In the genomic region with DNA sequence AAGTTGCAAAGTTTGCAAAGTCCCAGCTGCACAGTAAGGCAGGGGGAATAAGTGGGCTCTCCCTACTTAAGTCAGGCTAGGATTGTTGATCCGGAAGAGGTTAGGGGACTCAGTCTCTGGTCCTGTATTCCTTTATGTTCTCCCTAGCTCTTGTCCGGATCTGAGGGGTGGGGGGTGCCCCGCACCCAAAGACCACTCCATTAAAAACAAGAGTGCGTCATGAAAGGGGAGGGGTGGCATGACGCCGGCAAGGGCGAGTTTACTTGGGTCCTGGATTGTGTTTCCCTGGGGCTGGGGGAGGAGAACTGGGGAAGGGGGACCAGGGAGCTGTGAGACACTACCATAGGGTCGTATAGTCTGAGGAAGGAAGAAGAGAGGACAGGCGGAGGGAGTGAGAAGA, we compare ENCODE assay signal across 16 mouse cellular contexts. TPM values are rescaled to one million over a fixed set of nuclear protein-coding genes. Genes with fewer than 3 reads are reported as not detected.
DNase-seq lines count a peak whose midpoint lies in the region; ATAC-seq and TF ChIP-seq lines count a peak whose summit lies in the region.
"Had no signal": no experiment of that assay in that cellular context is flagged by ENCODE, and none has a peak within 500 bp of the region (broad histone marks: within the 10 kb centered on the region; RNA-seq: fewer than 3 reads in every experiment).

No protein-coding gene starts in this region.

- ATAC-seq in heart, embryonic 16.5 days (replicated peaks; ENCODE audit: extremely low read depth, insufficient read depth, low FRiP score), result no peak
- no peak for ATAC-seq in heart, embryonic 12.5 days (ENCODE audit: insufficient number of reproducible peaks, low FRiP score)
- no peak for ATAC-seq in lung, postnatal 0 days
- no peak for ATAC-seq in liver, embryonic 13.5 days (ENCODE audit: low read depth)
- ATAC-seq in erythroblast, adult 5-6 weeks (replicated peaks; ENCODE audit: low FRiP score, poor library complexity, severe bottlenecking), result no peak
- ATAC-seq: Patski had no signal

- H3K4me2 ChIP-seq in heart, embryonic 16.5 days (ENCODE audit: low read depth, low read length), result no peak overlapping the region; the same call in 1 of the 2 replicates
- no peak overlapping the region for H3K4me2 ChIP-seq in heart, embryonic 12.5 days
- peak overlapping the region; percentile 61 for H3K4me2 ChIP-seq in lung, postnatal 0 days (replicated peaks; ENCODE audit: low read depth, low read length)
- H3K4me2 ChIP-seq in liver, embryonic 13.5 days, result 0 out of 2 replicates have a peak overlapping the region, but pooled peaks have one; percentile 41

- peaks cover 95% of the 10 kb centered on the region for H3K27me3 ChIP-seq in heart, embryonic 16.5 days (ENCODE audit: control insufficient read depth, insufficient read depth, low read length)
- peaks cover 98% of the 10 kb centered on the region for H3K27me3 ChIP-seq in heart, embryonic 12.5 days (replicated peaks)
- peaks cover 63% of the 10 kb centered on the region for H3K27me3 ChIP-seq in lung, postnatal 0 days (replicated peaks; ENCODE audit: insufficient read depth, low read length)
- peaks cover 100% of the 10 kb centered on the region for H3K27me3 ChIP-seq in liver, embryonic 13.5 days
- H3K27me3 ChIP-seq: Patski had no signal

- peak overlapping the region; percentile 34; the same call in 1 of the 2 replicates for H3K4me3 ChIP-seq in heart, embryonic 16.5 days (ENCODE audit: low read length)
- H3K4me3 ChIP-seq in heart, embryonic 12.5 days, result no peak overlapping the region
- peak overlapping the region; percentile 46 for H3K4me3 ChIP-seq in lung, postnatal 0 days (ENCODE audit: low read depth, low read length)
- no peak overlapping the region for H3K4me3 ChIP-seq in liver, embryonic 13.5 days (replicated peaks)

- no peaks in the 10 kb centered on the region for H3K36me3 ChIP-seq in heart, embryonic 16.5 days (ENCODE audit: control insufficient read depth, insufficient read depth)
- no peaks in the 10 kb centered on the region for H3K36me3 ChIP-seq in heart, embryonic 12.5 days
- H3K36me3 ChIP-seq in lung, postnatal 0 days (ENCODE audit: insufficient read depth, low read length), result no peaks in the 10 kb centered on the region
- H3K36me3 ChIP-seq in liver, embryonic 13.5 days, result no peaks in the 10 kb centered on the region
- H3K36me3 ChIP-seq: embryonic facial prominence, embryonic 13.5 days; liver, embryonic 15.5 days had no signal

- DNase-seq in lung, postnatal 0 days (ENCODE audit: low spot score), result no peak
- no peak for DNase-seq in lung, postnatal 4 days
- no peak for DNase-seq in liver, embryonic 13.5 days
- no peak for DNase-seq in testis, postnatal 14 days (ENCODE audit: low spot score)
- DNase-seq in adrenal gland, postnatal 4 days (ENCODE audit: low spot score in 2 of 2), result no peak
- DNase-seq: adrenal gland, postnatal 10 days; cerebellum, adult 18-20 months had no signal

- WGBS in heart, embryonic 16.5 days, result 2% methylated on average over 9 of the region's 9 CpGs
- under 1% methylated on average over 9 of the region's 9 CpGs for WGBS in heart, embryonic 12.5 days
- WGBS in lung, postnatal 0 days, result 0% methylated on average over 9 of the region's 9 CpGs
- WGBS in liver, embryonic 13.5 days (ENCODE audit: insufficient replicate concordance), result 2% methylated on average over 9 of the region's 9 CpGs

- H3K27ac ChIP-seq in heart, embryonic 16.5 days (ENCODE audit: low read length), result no peak overlapping the region
- no peak overlapping the region for H3K27ac ChIP-seq in heart, embryonic 12.5 days (ENCODE audit: poor library complexity, severe bottlenecking)
- 0 out of 2 replicates have a peak overlapping the region, but pooled peaks have one; percentile 15 for H3K27ac ChIP-seq in lung, postnatal 0 days (ENCODE audit: low read length)
- no peak overlapping the region for H3K27ac ChIP-seq in liver, embryonic 13.5 days
- H3K27ac ChIP-seq: embryonic facial prominence, embryonic 13.5 days; liver, embryonic 15.5 days had no signal

- no peak for TF ChIP-seq CTCF in lung, postnatal 0 days (IDR thresholded peaks at IDR 0.05)

- H3K9me3 ChIP-seq in heart, embryonic 16.5 days (replicated peaks; ENCODE audit: control insufficient read depth, low read length), result no peaks in the 10 kb centered on the region
- no peaks in the 10 kb centered on the region for H3K9me3 ChIP-seq in heart, embryonic 12.5 days (replicated peaks)
- no peaks in the 10 kb centered on the region for H3K9me3 ChIP-seq in lung, postnatal 0 days (ENCODE audit: low read length)
- no peaks in the 10 kb centered on the region for H3K9me3 ChIP-seq in liver, embryonic 13.5 days (replicated peaks)
- H3K9me3 ChIP-seq: embryonic facial prominence, embryonic 13.5 days; liver, embryonic 15.5 days had no signal

- no peak overlapping the region for H3K9ac ChIP-seq in heart, embryonic 16.5 days (ENCODE audit: low read length)
- no peak overlapping the region for H3K9ac ChIP-seq in heart, embryonic 12.5 days
- 0 out of 2 replicates have a peak overlapping the region, but pooled peaks have one; percentile 45 for H3K9ac ChIP-seq in lung, postnatal 0 days (replicated peaks; ENCODE audit: low read depth)
- no peak overlapping the region for H3K9ac ChIP-seq in liver, embryonic 13.5 days
- H3K9ac ChIP-seq: embryonic facial prominence, embryonic 13.5 days; liver, embryonic 15.5 days had no signal

- H3K4me1 ChIP-seq in heart, embryonic 16.5 days (ENCODE audit: control insufficient read depth, insufficient read depth, low read length), result no peaks in the 10 kb centered on the region
- H3K4me1 ChIP-seq in heart, embryonic 12.5 days (replicated peaks), result peaks cover 20% of the 10 kb centered on the region
- H3K4me1 ChIP-seq in lung, postnatal 0 days (ENCODE audit: insufficient read depth, low read depth, low read length), result no peaks in the 10 kb centered on the region
- H3K4me1 ChIP-seq in liver, embryonic 13.5 days (replicated peaks), result peaks cover 4% of the 10 kb centered on the region; the same call in 1 of the 2 replicates
- H3K4me1 ChIP-seq: liver, embryonic 15.5 days had no signal

- no peak for TF ChIP-seq EP300 in lung, postnatal 0 days (IDR thresholded peaks at IDR 0.05)

RNA-seq across cellular contexts. Expression of a gene that starts 3.4 kb away (rescaled TPM):
- polyA plus RNA-seq in heart, embryonic 16.5 days (2015; fragmentation: Nextera tagmentation; extraction: Ambion mirVana), result 0.76 and 2.8 TPM in 2 replicates
- polyA plus RNA-seq in heart, embryonic 12.5 days (2016; fragmentation: Nextera tagmentation; extraction: Ambion mirVana), result 0.14 and 1.9 TPM in 2 replicates
- 16.8 and 17.3 TPM in 2 replicates for polyA plus RNA-seq in lung, postnatal 0 days (2015; fragmentation: Nextera tagmentation; extraction: Ambion mirVana)
- 0.44 and 0.58 TPM in 2 replicates for polyA plus RNA-seq in liver, embryonic 13.5 days (2015; fragmentation: Nextera tagmentation; extraction: Ambion mirVana)
- total RNA-seq in erythroblast, adult 5-6 weeks (2015; ENCODE audit: low replicate concordance), result not detected in 2 replicates
- total RNA-seq in erythroblast, adult 5-6 weeks (2017; ENCODE audit: low replicate concordance), result not detected in 2 replicates
- 10 to 100 TPM; 26.5 to 27.8 TPM for total RNA-seq in adrenal gland, postnatal 4 days (2021)
- total RNA-seq: layer of hippocampus, adult 8-10 months had no signal
- polyA plus RNA-seq: midbrain, postnatal 0 days had no signal

RNA-seq across cellular contexts. Expression of a gene that starts 7.5 kb away (rescaled TPM):
- 0.51 TPM in 1 of 2 replicates, not detected in the other for polyA plus RNA-seq in heart, embryonic 16.5 days (2015; fragmentation: Nextera tagmentation; extraction: Ambion mirVana)
- polyA plus RNA-seq in heart, embryonic 12.5 days (2016; fragmentation: Nextera tagmentation; extraction: Ambion mirVana), result 0.62 TPM in 1 of 2 replicates, not detected in the other
- 7.3 and 7.4 TPM in 2 replicates for polyA plus RNA-seq in lung, postnatal 0 days (2015; fragmentation: Nextera tagmentation; extraction: Ambion mirVana)
- 0.07 and 0.14 TPM in 2 replicates for polyA plus RNA-seq in liver, embryonic 13.5 days (2015; fragmentation: Nextera tagmentation; extraction: Ambion mirVana)
- not detected in 2 replicates for total RNA-seq in erythroblast, adult 5-6 weeks (2015; ENCODE audit: low replicate concordance)
- not detected in 2 replicates for total RNA-seq in erythroblast, adult 5-6 weeks (2017; ENCODE audit: low replicate concordance)
- total RNA-seq in adrenal gland, postnatal 4 days (2021), result 10 to 100 TPM; 43.6 to 47.9 TPM
- total RNA-seq: heart, postnatal 25 days; layer of hippocampus, adult 8-10 months had no signal
- polyA plus RNA-seq: midbrain, postnatal 0 days had no signal

RNA-seq across cellular contexts. Expression of a gene that starts 13.4 kb away (rescaled TPM):
- 0.31 and 0.43 TPM in 2 replicates for polyA plus RNA-seq in heart, embryonic 16.5 days (2015; fragmentation: Nextera tagmentation; extraction: Ambion mirVana)
- polyA plus RNA-seq in heart, embryonic 12.5 days (2016; fragmentation: Nextera tagmentation; extraction: Ambion mirVana), result 0.14 and 0.22 TPM in 2 replicates
- 1.3 and 1.9 TPM in 2 replicates for polyA plus RNA-seq in lung, postnatal 0 days (2015; fragmentation: Nextera tagmentation; extraction: Ambion mirVana)
- 0.16 and 0.32 TPM in 2 replicates for polyA plus RNA-seq in liver, embryonic 13.5 days (2015; fragmentation: Nextera tagmentation; extraction: Ambion mirVana)
- not detected in 2 replicates for total RNA-seq in erythroblast, adult 5-6 weeks (2015; ENCODE audit: low replicate concordance)
- total RNA-seq in erythroblast, adult 5-6 weeks (2017; ENCODE audit: low replicate concordance), result not detected in 2 replicates
- total RNA-seq in adrenal gland, postnatal 4 days (2021), result 10 to 100 TPM; 39.4 to 49.8 TPM
- total RNA-seq: heart, postnatal 25 days; layer of hippocampus, adult 8-10 months; midbrain, postnatal 0 days had no signal
- polyA plus RNA-seq: midbrain, postnatal 0 days had no signal

RNA-seq across cellular contexts. Expression of a gene that starts 18.1 kb away (rescaled TPM):
- polyA plus RNA-seq in heart, embryonic 16.5 days (2015; fragmentation: Nextera tagmentation; extraction: Ambion mirVana), result not detected in 2 replicates
- polyA plus RNA-seq in heart, embryonic 12.5 days (2016; fragmentation: Nextera tagmentation; extraction: Ambion mirVana), result 0.06 TPM in 1 of 2 replicates, not detected in the other
- polyA plus RNA-seq in lung, postnatal 0 days (2015; fragmentation: Nextera tagmentation; extraction: Ambion mirVana), result 0.23 and 0.35 TPM in 2 replicates
- 0.06 TPM in 1 of 2 replicates, not detected in the other for polyA plus RNA-seq in liver, embryonic 13.5 days (2015; fragmentation: Nextera tagmentation; extraction: Ambion mirVana)
- total RNA-seq in erythroblast, adult 5-6 weeks (2015; ENCODE audit: low replicate concordance), result not detected in 2 replicates
- not detected in 2 replicates for total RNA-seq in erythroblast, adult 5-6 weeks (2017; ENCODE audit: low replicate concordance)
- 10 to 100 TPM; 58.4 to 61.2 TPM for total RNA-seq in adrenal gland, postnatal 4 days (2021)
- total RNA-seq: heart, postnatal 25 days; layer of hippocampus, adult 8-10 months had no signal
- polyA plus RNA-seq: liver, embryonic 15.5 days; midbrain, postnatal 0 days had no signal

RNA-seq across cellular contexts. Expression of a gene that starts 18.3 kb away (rescaled TPM):
- polyA plus RNA-seq in heart, embryonic 16.5 days (2015; fragmentation: Nextera tagmentation; extraction: Ambion mirVana), result 0.28 and 0.32 TPM in 2 replicates
- polyA plus RNA-seq in heart, embryonic 12.5 days (2016; fragmentation: Nextera tagmentation; extraction: Ambion mirVana), result 0.19 and 0.32 TPM in 2 replicates
- polyA plus RNA-seq in lung, postnatal 0 days (2015; fragmentation: Nextera tagmentation; extraction: Ambion mirVana), result 2.6 and 3.0 TPM in 2 replicates
- polyA plus RNA-seq in liver, embryonic 13.5 days (2015; fragmentation: Nextera tagmentation; extraction: Ambion mirVana), result 0.16 and 0.20 TPM in 2 replicates
- total RNA-seq in erythroblast, adult 5-6 weeks (2015; ENCODE audit: low replicate concordance), result 0.63 TPM in 1 of 2 replicates, not detected in the other
- total RNA-seq in erythroblast, adult 5-6 weeks (2017; ENCODE audit: low replicate concordance), result 0.56 and 0.77 TPM in 2 replicates
- 10 to 100 TPM; 19.8 to 22.0 TPM for total RNA-seq in adrenal gland, postnatal 4 days (2021)
- polyA plus RNA-seq: midbrain, postnatal 0 days had no signal

Comparison
In these comparisons a context has a peak if more than half of its experiments do, and no peak if none do; other contexts are left out.
1. H3K4me3 ChIP-seq: peak in heart, embryonic 16.5 days (single experiment) and lung, postnatal 0 days (single experiment); none in heart, embryonic 12.5 days (single experiment) and liver, embryonic 13.5 days (single experiment).
2. H3K4me2 ChIP-seq: peak in lung, postnatal 0 days (single experiment) and liver, embryonic 13.5 days (single experiment); none in heart, embryonic 16.5 days (single experiment) and heart, embryonic 12.5 days (single experiment).